Mouse (Mus musculus) CH12.LX (cell line): ENCODE data around the gene Krr1. TPM values are rescaled to one million over a fixed set of nuclear protein-coding genes. Genes with fewer than 3 reads are reported as not detected.
"Not testable (repeated sequence)": the region's sequence is repeated elsewhere in the genome, so short reads cannot be mapped to it uniquely, and the experiment has no call there.

ENCODE experiments used
- DNase-seq: peaks from one replicate; pipeline ENCODE4 v3.0.0-alpha.2; 2013; ENCODE audit errors: extremely low read depth
- H3K27ac ChIP-seq: 2 replicates; pipeline ENCODE4 v1.5.1; 2012; ENCODE audit warnings: low read depth, mild to moderate bottlenecking, control low read depth, moderate library complexity; ENCODE audit not compliant: insufficient read depth
- H3K27me3 ChIP-seq: replicated peaks from 2 replicates; pipeline ENCODE3; 2012; ENCODE audit warnings: inconsistent platforms
- H3K36me3 ChIP-seq, 2 experiments: replicated peaks in 1 of 2; 2 replicates each; pipeline versions ENCODE3 to v1.6.1; 2012; ENCODE audit warnings: inconsistent platforms in 1 of 2, low read length in 1 of 2, mild to moderate bottlenecking in 1 of 2, mixed read lengths in 1 of 2, moderate library complexity in 1 of 2; ENCODE audit not compliant: control insufficient read depth in 1 of 2, insufficient read depth in 1 of 2
- H3K4me1 ChIP-seq, 2 experiments: 2 replicates each; pipeline ENCODE4 v1.6.1; 2012; ENCODE audit warnings: inconsistent platforms in 1 of 2, moderate library complexity in 1 of 2; ENCODE audit not compliant: insufficient read depth in 2 of 2, control insufficient read depth in 1 of 2
- H3K4me2 ChIP-seq: 2 replicates; pipeline ENCODE4 v1.6.1; 2012; ENCODE audit warnings: low read depth, mild to moderate bottlenecking, control low read depth; ENCODE audit not compliant: poor library complexity, insufficient read depth, severe bottlenecking
- H3K4me3 ChIP-seq, 3 experiments: fragments of 150-350 bp in 1 of 3; sonication (generic) in 1 of 3; replicated peaks in 1 of 3; 2 replicates each; pipeline versions ENCODE3 to v1.5.1; 2011 to 2012; ENCODE audit warnings: low read depth in 2 of 3, low read length in 2 of 3, mild to moderate bottlenecking in 2 of 3, moderate library complexity in 2 of 3, control low read depth in 1 of 3, improper control_type of control experiment in 1 of 3, inconsistent platforms in 1 of 3, mixed read lengths in 1 of 3; ENCODE audit not compliant: poor library complexity in 1 of 3
- H3K79me2 ChIP-seq: replicated peaks from 2 replicates; pipeline ENCODE4 v1.6.1; 2012; ENCODE audit warnings: mild to moderate bottlenecking, moderate library complexity; ENCODE audit not compliant: control insufficient read depth, poor library complexity, insufficient read depth, severe bottlenecking; ENCODE audit errors: extremely low read depth
- H3K9ac ChIP-seq: 2 replicates; pipeline ENCODE4 v1.6.1; 2012; ENCODE audit warnings: low read depth, mild to moderate bottlenecking, control low read depth, moderate library complexity; ENCODE audit not compliant: insufficient read depth
- H3K9me3 ChIP-seq: replicated peaks from 2 replicates; pipeline ENCODE3; 2012; ENCODE audit warnings: low read length, inconsistent platforms, mixed read lengths
- CHD1 ChIP-seq: IDR thresholded peaks from 2 replicates; pipeline ENCODE4 v1.6.1; 2012; ENCODE audit warnings: low read depth, low read length, improper control_type of control experiment, inconsistent platforms
- CTCF ChIP-seq, 2 experiments: IDR thresholded peaks in 1 of 2; conservative IDR thresholded peaks in 1 of 2; 2 replicates each; pipeline ENCODE4 v1.5.1; 2011 to 2012; ENCODE audit warnings: low read depth in 2 of 2, low read length in 2 of 2, improper control_type of control experiment in 1 of 2, inconsistent platforms in 1 of 2, mild to moderate bottlenecking in 1 of 2, moderate library complexity in 1 of 2
- EP300 ChIP-seq: IDR thresholded peaks from 2 replicates; pipeline ENCODE4 v1.6.1; 2011; ENCODE audit warnings: low read length, improper control_type of control experiment
- ETS1 ChIP-seq: conservative IDR thresholded peaks from 2 replicates; pipeline ENCODE4 v1.6.1; 2012; ENCODE audit warnings: low read depth, mild to moderate bottlenecking, inconsistent platforms, low read length, improper control_type of control experiment, moderate library complexity
- GABPA ChIP-seq: IDR thresholded peaks from 2 replicates; pipeline ENCODE4 v1.6.1; 2012; ENCODE audit warnings: low read depth, low read length, improper control_type of control experiment, inconsistent platforms; ENCODE audit not compliant: insufficient replicate concordance
- IRF4 ChIP-seq: IDR thresholded peaks from 2 replicates; pipeline ENCODE4 v1.6.1; 2014; ENCODE audit warnings: low read depth, mild to moderate bottlenecking, inconsistent platforms, low read length, improper control_type of control experiment
- JUN ChIP-seq: IDR thresholded peaks from 2 replicates; pipeline ENCODE4 v1.6.1; 2011; ENCODE audit warnings: low read depth, mild to moderate bottlenecking, low read length, improper control_type of control experiment, moderate library complexity; ENCODE audit not compliant: insufficient read depth
- MAFK ChIP-seq: IDR thresholded peaks from 2 replicates; pipeline ENCODE4 v1.6.1; 2011; ENCODE audit warnings: low read length, improper control_type of control experiment; ENCODE audit not compliant: insufficient replicate concordance
- MAX ChIP-seq: IDR thresholded peaks from 2 replicates; pipeline ENCODE4 v1.6.1; 2011; ENCODE audit warnings: low read length, improper control_type of control experiment
- MXI1 ChIP-seq: IDR thresholded peaks from 2 replicates; pipeline ENCODE4 v1.6.1; 2011; ENCODE audit warnings: mild to moderate bottlenecking, low read depth, low read length, improper control_type of control experiment
- NELFE ChIP-seq: IDR thresholded peaks from 2 replicates; pipeline ENCODE4 v1.6.1; 2011; ENCODE audit warnings: low read depth, low read length, improper control_type of control experiment
- NRF1 ChIP-seq: IDR thresholded peaks from 2 replicates; pipeline ENCODE4 v1.6.1; 2014; ENCODE audit warnings: low read depth, mild to moderate bottlenecking, inconsistent platforms, low read length, improper control_type of control experiment, moderate library complexity
- TBP ChIP-seq: conservative IDR thresholded peaks from 2 replicates; pipeline ENCODE4 v1.6.1; 2011; ENCODE audit warnings: low read depth, low read length, improper control_type of control experiment
- USF2 ChIP-seq: conservative IDR thresholded peaks from 2 replicates; pipeline ENCODE4 v1.6.1; 2011; ENCODE audit warnings: low read depth, low read length, improper control_type of control experiment
- ZC3H11A ChIP-seq: IDR thresholded peaks from 2 replicates; pipeline ENCODE4 v1.6.1; 2012; ENCODE audit warnings: low read depth, mild to moderate bottlenecking, inconsistent platforms, low read length, improper control_type of control experiment
- dilution Hi-C: fragments of 300-500 bp; cut with MboI; formaldehyde crosslinking; loops from 2 replicates; pipeline ENCODE4 v1.14.3; 2020; ENCODE audit warnings: low sequenced_read_pairs; ENCODE audit not compliant: extremely low pct_unique_long_range_greater_than_20kb, extremely low pct_ligation_motif_present
- in situ Hi-C: fragments of 300-500 bp; cut with MboI; formaldehyde crosslinking; loops from 3 replicates; pipeline ENCODE4 v1.14.3; 2019; ENCODE audit warnings: low sequenced_read_pairs, low pct_ligation_motif_present, low pct_unique_long_range_greater_than_20kb, mixed read lengths
- polyA plus RNA-seq: library from polyadenylated mRNA; unstranded; fragments of >175 nt; gene quantifications from 2 replicates; pipeline ENCODE4 v1.2.1, GENCODE M21; 2012; ENCODE audit warnings: low read depth; ENCODE audit not compliant: insufficient read length
- total RNA-seq, 2 experiments: library from RNA; depleted of rRNA; stranded (reverse); fragments of 300-350 nt in 1 of 2; fragments of >200 nt in 1 of 2; gene quantifications; 2 replicates each; pipeline ENCODE4 v1.2.3; 2012 to 2014

The Krr1 gene
- total and polyA plus RNA-seq, 3 experiments: 56.9 to 108 (median 58.7) TPM

DNA sequence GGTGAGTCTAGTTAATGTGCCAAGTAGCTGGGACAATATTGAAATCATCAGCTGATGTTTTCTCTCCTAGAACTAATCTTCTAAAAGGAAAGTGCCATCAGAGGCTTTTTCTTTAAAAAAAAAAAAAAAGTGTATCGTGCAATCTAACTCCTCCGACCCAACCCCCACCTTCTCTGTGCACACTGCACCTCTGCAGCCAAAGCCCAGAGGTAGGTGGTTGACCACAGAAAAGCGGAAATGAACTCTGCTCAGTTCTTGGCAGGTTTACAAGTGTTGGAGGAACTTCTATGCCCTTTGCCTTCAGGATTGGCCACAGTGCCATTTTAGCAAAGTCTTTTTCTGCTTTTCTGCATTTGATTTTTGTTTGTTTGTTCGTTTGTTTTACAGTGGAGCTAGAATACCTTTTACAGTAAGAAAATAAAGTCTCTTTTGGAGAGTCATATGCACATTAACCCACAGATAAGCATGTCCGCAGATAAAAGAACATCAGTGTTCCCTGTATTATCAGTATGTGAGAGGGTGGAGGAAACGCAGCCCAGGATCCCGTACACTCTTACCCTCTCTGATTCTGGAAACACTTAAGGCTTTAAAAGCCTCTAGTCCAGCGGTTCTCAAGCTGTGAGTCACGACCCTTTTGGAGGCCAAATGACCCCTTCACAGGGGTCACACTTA is 30.2 kb downstream of the Krr1 start, which contains the start of gene Glipr1 (continued):
- TF ChIP-seq NELFE (0 out of 2 replicates have a peak, but pooled peaks have one; percentile 6), MAX (peak; percentile 68; the same call in 1 of the 2 replicates), CTCF (conservative IDR thresholded peaks at IDR 0.05 in 1 of 2, IDR thresholded peaks at IDR 0.05 in 1 of 2; ENCODE audit: low read depth in 2 of 2, low read length in 2 of 2) (no peak; a peak in 1 of 4 replicates), ETS1 (peak; percentile 90), EP300 (peak; percentile 98), NRF1 (no peak), USF2 (0 out of 2 replicates have a peak, but pooled peaks have one; percentile 3), TBP (peak; percentile 70; the same call in 1 of the 2 replicates)
- TF ChIP-seq, all 38 proteins: peak for 25

DNA sequence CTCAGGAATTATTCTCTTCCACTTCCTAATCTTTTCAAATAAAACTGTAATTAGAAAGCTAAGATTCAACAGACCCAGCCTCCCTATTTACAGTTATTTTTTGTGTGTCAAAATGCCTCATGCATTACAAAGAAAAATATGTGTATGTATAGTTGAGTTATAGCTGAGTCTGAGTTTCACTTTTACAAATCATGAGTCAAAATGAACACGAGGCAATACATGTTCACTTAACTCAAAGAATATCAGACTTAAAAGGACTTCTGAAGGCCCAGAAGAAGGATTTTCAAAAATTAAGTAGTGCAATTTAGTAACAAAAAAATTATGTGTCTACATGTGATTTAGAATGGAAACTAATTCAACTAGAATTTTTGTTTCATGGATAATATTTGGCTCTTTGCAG is 37.0 kb downstream of the Krr1 start:
- H3K9me3 ChIP-seq: not testable (repeated sequence)

DNA sequence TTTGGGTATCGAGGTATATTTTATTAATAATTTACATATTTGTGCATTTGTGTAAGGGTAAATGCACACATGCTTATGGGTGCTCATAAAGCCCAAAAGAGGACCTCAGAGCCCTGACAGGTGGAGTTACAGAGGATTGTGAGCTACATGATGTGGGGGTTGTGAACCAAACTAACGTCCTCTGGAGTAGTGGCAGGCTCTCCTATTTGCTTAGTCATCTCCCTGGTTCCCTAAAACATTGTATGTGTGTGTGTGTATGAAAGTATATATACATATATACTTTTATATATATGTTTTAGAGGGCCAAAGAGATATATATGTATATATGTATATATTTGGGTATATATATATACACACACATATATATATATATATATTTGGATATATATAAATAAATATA is 51.1 kb downstream of the Krr1 start:
- peaks cover 2% of the 10 kb centered on the region for H3K9me3 ChIP-seq
- H3K9ac ChIP-seq: no peak overlapping the region
- H3K4me2 ChIP-seq: no peak overlapping the region
- no peaks in the 10 kb centered on the region for H3K36me3 ChIP-seq
- in situ Hi-C loops: no loop called here
- H3K27me3 ChIP-seq: no peaks in the 10 kb centered on the region
- no peak for TF ChIP-seq MXI1
- TF ChIP-seq ZC3H11A: no peak
- TF ChIP-seq MAFK: no peak
- TF ChIP-seq GABPA: no peak
- no peak for TF ChIP-seq MAX
- no peak for TF ChIP-seq JUN
- no peak for TF ChIP-seq ETS1
- TF ChIP-seq CHD1: no peak
- H3K4me1 ChIP-seq: no peaks in the 10 kb centered on the region
- H3K27ac ChIP-seq: no peak overlapping the region
- H3K79me2 ChIP-seq: no peaks in the 10 kb centered on the region
- H3K4me3 ChIP-seq: no peak overlapping the region
- DNase-seq: no peak
- dilution Hi-C loops: no loop called here

More for the DNA sequence above, 37.0 kb downstream of the Krr1 start:
- H3K9ac ChIP-seq, dilution Hi-C loops, H3K27me3 ChIP-seq, H3K79me2 ChIP-seq, DNase-seq, H3K4me1 ChIP-seq, H3K4me2 ChIP-seq, H3K36me3 ChIP-seq, in situ Hi-C loops, H3K27ac ChIP-seq, H3K4me3 ChIP-seq: not testable (repeated sequence)
- TF ChIP-seq EP300 (peak; percentile 58; the same call in 1 of the 2 replicates), IRF4 (0 out of 2 replicates have a peak, but pooled peaks have one; percentile 55)

DNA sequence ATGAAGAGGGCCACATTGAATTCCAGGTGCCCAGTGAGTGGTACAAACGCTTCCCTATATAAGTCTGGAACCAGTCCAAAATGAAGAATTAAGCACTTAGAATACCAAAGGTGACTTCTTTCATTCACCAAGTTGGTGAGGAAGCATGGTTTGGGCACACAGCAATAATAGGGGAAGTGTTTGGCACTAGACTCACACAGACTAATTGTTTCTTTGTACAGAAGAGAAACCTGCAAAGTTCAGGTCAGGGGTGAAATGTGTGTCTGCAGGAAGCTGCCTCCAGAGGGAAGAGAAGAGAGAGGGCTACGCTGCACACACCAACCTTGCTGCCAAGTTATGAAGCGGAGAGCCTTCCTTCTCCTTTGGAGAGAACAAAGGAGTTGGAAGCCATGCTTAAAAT is 56.2 kb downstream of the Krr1 start:
- H3K27me3 ChIP-seq, H3K4me3 ChIP-seq, H3K9ac ChIP-seq, H3K27ac ChIP-seq, DNase-seq, H3K4me2 ChIP-seq, H3K79me2 ChIP-seq, H3K9me3 ChIP-seq, in situ Hi-C loops, dilution Hi-C loops, H3K4me1 ChIP-seq, H3K36me3 ChIP-seq: not testable (repeated sequence)
